Mouse (Mus musculus): ENCODE results near the gene Ercc1. TPM values are rescaled to one million over a fixed set of nuclear protein-coding genes. Genes with fewer than 3 reads are reported as not detected.

Ercc1 gene
- polyA plus RNA-seq, 1 experiment from 2014 or later: 87.1 TPM

GRCm38 (mm10) chr7:19325262-19326199 lies 19.0 kb upstream of the Ercc1 start:
- no peaks in the 10 kb centered on the region for H3K36me3 ChIP-seq (replicated peaks; ENCODE audit: control insufficient read depth, insufficient read depth, low read depth, low read length)
- no peaks in the 10 kb centered on the region for H3K4me1 ChIP-seq (ENCODE audit: control insufficient read depth, insufficient read depth, low read length)
- H3K27me3 ChIP-seq (ENCODE audit: control insufficient read depth, insufficient read depth, low read length): no peaks in the 10 kb centered on the region
- WGBS: 71% methylated on average over 21 of the region's 21 CpGs
- no peak for DNase-seq (ENCODE audit: low spot score)
- ATAC-seq (replicated peaks; ENCODE audit: insufficient number of reproducible peaks, low FRiP score, low TSS enrichment, low read depth): no peak
- H3K9ac ChIP-seq (replicated peaks; ENCODE audit: low read length): no peak overlapping the region
- H3K27ac ChIP-seq (replicated peaks; ENCODE audit: low read depth, low read length): no peak overlapping the region
- H3K4me3 ChIP-seq (ENCODE audit: low read depth, low read length): no peak overlapping the region; the same call in 1 of the 2 replicates
- H3K9me3 ChIP-seq (replicated peaks; ENCODE audit: control insufficient read depth, low read length): no peaks in the 10 kb centered on the region
- H3K4me2 ChIP-seq (ENCODE audit: low read depth, low read length): no peak overlapping the region

GRCm38 (mm10) chr7:19326359-19326758 lies 18.2 kb upstream of the Ercc1 start:
- H3K27ac ChIP-seq (replicated peaks; ENCODE audit: low read depth, low read length): no peak overlapping the region; the same call in 1 of the 2 replicates
- ATAC-seq (replicated peaks; ENCODE audit: insufficient number of reproducible peaks, low FRiP score, low TSS enrichment, low read depth) (peak; percentile 75), DNase-seq (ENCODE audit: low spot score) (peak; percentile 90)
- peak overlapping the region; percentile 26; the same call in 1 of the 2 replicates for H3K4me3 ChIP-seq (ENCODE audit: low read depth, low read length)
- peak overlapping the region; percentile 14; the same call in 1 of the 2 replicates for H3K9ac ChIP-seq (replicated peaks; ENCODE audit: low read length)
- no peaks in the 10 kb centered on the region for H3K9me3 ChIP-seq (replicated peaks; ENCODE audit: control insufficient read depth, low read length)
- H3K4me2 ChIP-seq (ENCODE audit: low read depth, low read length): peak overlapping the region; percentile 65
- no peaks in the 10 kb centered on the region for H3K36me3 ChIP-seq (replicated peaks; ENCODE audit: control insufficient read depth, insufficient read depth, low read depth, low read length)
- H3K4me1 ChIP-seq (ENCODE audit: control insufficient read depth, insufficient read depth, low read length): no peaks in the 10 kb centered on the region
- 0% methylated on average over 16 of the region's 20 CpGs for WGBS
- H3K27me3 ChIP-seq (ENCODE audit: control insufficient read depth, insufficient read depth, low read length): no peaks in the 10 kb centered on the region

- no peak for ATAC-seq (replicated peaks; ENCODE audit: insufficient number of reproducible peaks, low FRiP score, low TSS enrichment, low read depth)
- 1% methylated on average over 22 of the region's 22 CpGs for WGBS
- peak overlapping the region; percentile 65 for H3K4me2 ChIP-seq (ENCODE audit: low read depth, low read length)
- H3K27me3 ChIP-seq (ENCODE audit: control insufficient read depth, insufficient read depth, low read length): no peaks in the 10 kb centered on the region
- no peaks in the 10 kb centered on the region for H3K36me3 ChIP-seq (replicated peaks; ENCODE audit: control insufficient read depth, insufficient read depth, low read depth, low read length)
- H3K27ac ChIP-seq (replicated peaks; ENCODE audit: low read depth, low read length): no peak overlapping the region; the same call in 1 of the 2 replicates
- H3K9me3 ChIP-seq (replicated peaks; ENCODE audit: control insufficient read depth, low read length): no peaks in the 10 kb centered on the region
- peak; percentile 89 for DNase-seq (ENCODE audit: low spot score)
- no peaks in the 10 kb centered on the region for H3K4me1 ChIP-seq (ENCODE audit: control insufficient read depth, insufficient read depth, low read length)
- H3K9ac ChIP-seq (replicated peaks; ENCODE audit: low read length): peak overlapping the region; percentile 14; the same call in 1 of the 2 replicates
- peak overlapping the region; percentile 26 for H3K4me3 ChIP-seq (ENCODE audit: low read depth, low read length)
Observed at GRCm38 (mm10) chr7:19327128-19327527, 17.4 kb upstream of the Ercc1 start.

GRCm38 (mm10) chr7:19327782-19328181 lies 16.8 kb upstream of the Ercc1 start:
- ATAC-seq (replicated peaks; ENCODE audit: insufficient number of reproducible peaks, low FRiP score, low TSS enrichment, low read depth): no peak
- no peaks in the 10 kb centered on the region for H3K27me3 ChIP-seq (ENCODE audit: control insufficient read depth, insufficient read depth, low read length)
- H3K4me1 ChIP-seq (ENCODE audit: control insufficient read depth, insufficient read depth, low read length): no peaks in the 10 kb centered on the region
- H3K9ac ChIP-seq (replicated peaks; ENCODE audit: low read length): no peak overlapping the region
- H3K4me2 ChIP-seq (ENCODE audit: low read depth, low read length): no peak overlapping the region
- DNase-seq (ENCODE audit: low spot score): no peak
- 75% methylated on average over 5 of the region's 5 CpGs for WGBS
- no peak overlapping the region for H3K4me3 ChIP-seq (ENCODE audit: low read depth, low read length)
- H3K9me3 ChIP-seq (replicated peaks; ENCODE audit: control insufficient read depth, low read length): no peaks in the 10 kb centered on the region
- H3K36me3 ChIP-seq (replicated peaks; ENCODE audit: control insufficient read depth, insufficient read depth, low read depth, low read length): no peaks in the 10 kb centered on the region
- H3K27ac ChIP-seq (replicated peaks; ENCODE audit: low read depth, low read length): no peak overlapping the region

DNA sequence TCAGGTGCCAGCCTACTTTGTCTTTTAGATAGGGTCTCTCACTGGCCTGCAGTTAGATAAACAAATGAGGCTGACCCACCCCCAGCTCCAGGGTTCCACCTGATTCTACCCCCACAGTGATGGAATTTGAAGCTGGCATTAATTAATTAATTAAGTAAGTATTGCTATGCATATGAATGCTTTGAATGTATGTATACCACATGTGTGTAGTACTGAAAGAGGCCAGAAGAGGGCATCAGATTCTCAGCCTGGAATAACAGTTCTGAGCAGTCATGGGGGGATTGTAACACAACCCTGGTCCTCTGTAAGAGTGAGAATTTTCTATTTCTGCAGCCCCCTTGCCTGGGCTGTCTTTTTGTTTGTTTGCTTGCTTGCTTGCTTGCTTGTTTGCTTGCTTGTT lies 16.2 kb upstream of the Ercc1 start:
- H3K4me1 ChIP-seq (ENCODE audit: control insufficient read depth, insufficient read depth, low read length): no peaks in the 10 kb centered on the region
- H3K27ac ChIP-seq (replicated peaks; ENCODE audit: low read depth, low read length): no peak overlapping the region
- no peak overlapping the region for H3K4me2 ChIP-seq (ENCODE audit: low read depth, low read length)
- ATAC-seq (replicated peaks; ENCODE audit: insufficient number of reproducible peaks, low FRiP score, low TSS enrichment, low read depth) (no peak), DNase-seq (ENCODE audit: low spot score) (peak; percentile 10)
- H3K27me3 ChIP-seq (ENCODE audit: control insufficient read depth, insufficient read depth, low read length): no peaks in the 10 kb centered on the region
- H3K9ac ChIP-seq (replicated peaks; ENCODE audit: low read length): no peak overlapping the region
- H3K9me3 ChIP-seq (replicated peaks; ENCODE audit: control insufficient read depth, low read length): no peaks in the 10 kb centered on the region
- no peaks in the 10 kb centered on the region for H3K36me3 ChIP-seq (replicated peaks; ENCODE audit: control insufficient read depth, insufficient read depth, low read depth, low read length)
- H3K4me3 ChIP-seq (ENCODE audit: low read depth, low read length): no peak overlapping the region

GRCm38 (mm10) chr7:19331910-19332309 lies 12.7 kb upstream of the Ercc1 start:
- ATAC-seq (replicated peaks; ENCODE audit: insufficient number of reproducible peaks, low FRiP score, low TSS enrichment, low read depth) (0 out of 2 replicates have a peak, but pooled peaks have one; percentile 29), DNase-seq (ENCODE audit: low spot score) (no peak)
- no peak overlapping the region for H3K4me3 ChIP-seq (ENCODE audit: low read depth, low read length)
- no peaks in the 10 kb centered on the region for H3K27me3 ChIP-seq (ENCODE audit: control insufficient read depth, insufficient read depth, low read length)
- no peak overlapping the region for H3K9ac ChIP-seq (replicated peaks; ENCODE audit: low read length)
- H3K4me2 ChIP-seq (ENCODE audit: low read depth, low read length): no peak overlapping the region
- H3K4me1 ChIP-seq (ENCODE audit: control insufficient read depth, insufficient read depth, low read length): no peaks in the 10 kb centered on the region
- H3K27ac ChIP-seq (replicated peaks; ENCODE audit: low read depth, low read length): no peak overlapping the region
- no peaks in the 10 kb centered on the region for H3K9me3 ChIP-seq (replicated peaks; ENCODE audit: control insufficient read depth, low read length)
- 60% methylated on average over 2 of the region's 2 CpGs for WGBS
- no peaks in the 10 kb centered on the region for H3K36me3 ChIP-seq (replicated peaks; ENCODE audit: control insufficient read depth, insufficient read depth, low read depth, low read length)

GRCm38 (mm10) chr7:19332709-19333352 lies 11.7 kb upstream of the Ercc1 start:
- Histone ChIP-seq H3K9ac (replicated peaks; ENCODE audit: low read length) (peak overlapping the region; percentile 56), H3K27me3 (ENCODE audit: control insufficient read depth, insufficient read depth, low read length) (no peaks in the 10 kb centered on the region), H3K4me2 (ENCODE audit: low read depth, low read length) (peak overlapping the region; percentile 58), H3K4me1 (ENCODE audit: control insufficient read depth, insufficient read depth, low read length) (no peaks in the 10 kb centered on the region), H3K27ac (replicated peaks; ENCODE audit: low read depth, low read length) (peak overlapping the region; percentile 36; the same call in 1 of the 2 replicates), H3K36me3 (replicated peaks; ENCODE audit: control insufficient read depth, insufficient read depth, low read depth, low read length) (no peaks in the 10 kb centered on the region), H3K9me3 (replicated peaks; ENCODE audit: control insufficient read depth, low read length) (no peaks in the 10 kb centered on the region), H3K4me3 (ENCODE audit: low read depth, low read length) (peak overlapping the region; percentile 57)
- DNase-seq (ENCODE audit: low spot score) (peak; percentile 68), ATAC-seq (replicated peaks; ENCODE audit: insufficient number of reproducible peaks, low FRiP score, low TSS enrichment, low read depth) (no peak)
- WGBS: under 1% methylated on average over 52 of the region's 52 CpGs

DNA sequence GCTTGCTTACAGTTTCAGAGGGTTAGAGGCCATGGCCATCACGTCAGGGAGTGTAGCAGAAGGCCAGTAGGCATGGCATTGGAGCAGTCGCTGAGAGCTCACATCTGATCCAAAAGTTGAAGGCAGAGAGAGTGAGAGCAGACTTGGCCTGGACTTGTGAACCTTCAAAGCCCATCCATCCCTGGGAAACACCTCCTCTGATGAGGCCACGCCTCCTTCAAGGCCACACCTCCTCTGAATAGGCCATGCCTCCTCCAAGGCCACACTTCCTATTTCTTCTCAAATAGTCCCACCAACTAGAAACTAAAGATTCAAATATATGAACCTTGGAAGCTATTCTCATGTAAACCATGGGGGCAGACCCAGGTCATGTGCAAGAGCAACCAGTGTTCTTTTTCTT lies 9.0 kb upstream of the Ercc1 start:
- Histone ChIP-seq H3K27me3 (ENCODE audit: control insufficient read depth, insufficient read depth, low read length) (no peaks in the 10 kb centered on the region), H3K27ac (replicated peaks; ENCODE audit: low read depth, low read length) (no peak overlapping the region), H3K4me1 (ENCODE audit: control insufficient read depth, insufficient read depth, low read length) (no peaks in the 10 kb centered on the region), H3K4me2 (ENCODE audit: low read depth, low read length) (no peak overlapping the region), H3K9me3 (replicated peaks; ENCODE audit: control insufficient read depth, low read length) (no peaks in the 10 kb centered on the region), H3K9ac (replicated peaks; ENCODE audit: low read length) (no peak overlapping the region), H3K36me3 (replicated peaks; ENCODE audit: control insufficient read depth, insufficient read depth, low read depth, low read length) (no peaks in the 10 kb centered on the region), H3K4me3 (ENCODE audit: low read depth, low read length) (no peak overlapping the region)
- no peak for ATAC-seq (replicated peaks; ENCODE audit: insufficient number of reproducible peaks, low FRiP score, low TSS enrichment, low read depth)
- no peak for DNase-seq (ENCODE audit: low spot score)
- 42% methylated on average over 3 of the region's 3 CpGs for WGBS
